Mouse (Mus musculus): ENCODE measurements around the gene Edem1. TPM values are rescaled to one million over a fixed set of nuclear protein-coding genes. Genes with fewer than 3 reads are reported as not detected.

Gene Edem1
- polyA plus RNA-seq, 1 experiment from 2014 or later, result 21.9 TPM

GRCm38 (mm10) chr6:108808786-108809185 is 19.7 kb upstream of the Edem1 start:
- Histone ChIP-seq H3K4me3 (no peak overlapping the region), H3K27ac (no peak overlapping the region), H3K9me3 (no peaks in the 10 kb centered on the region), H3K4me1 (no peaks in the 10 kb centered on the region), H3K27me3 (ENCODE audit: insufficient read depth, poor library complexity, severe bottlenecking) (no peaks in the 10 kb centered on the region), H3K36me3 (no peaks in the 10 kb centered on the region)
- 76% methylated on average over 1 of the region's 1 CpGs for WGBS
- DNase-seq (ENCODE audit: low spot score), result no peak

- DNase-seq (ENCODE audit: low spot score), result no peak
- no peak overlapping the region for H3K4me3 ChIP-seq
- no peaks in the 10 kb centered on the region for H3K4me1 ChIP-seq
- peaks cover 6% of the 10 kb centered on the region for H3K36me3 ChIP-seq
- no peaks in the 10 kb centered on the region for H3K9me3 ChIP-seq
- H3K27ac ChIP-seq, result no peak overlapping the region
- WGBS, result 59% methylated on average over 10 of the region's 10 CpGs
- H3K27me3 ChIP-seq (ENCODE audit: insufficient read depth, poor library complexity, severe bottlenecking), result no peaks in the 10 kb centered on the region
These were observed 18.2 kb upstream of the Edem1 start for GRCm38 (mm10) chr6:108810237-108810636.

GRCm38 (mm10) chr6:108812134-108812533 is 16.3 kb upstream of the Edem1 start:
- Histone ChIP-seq H3K4me1 (peaks cover 10% of the 10 kb centered on the region), H3K36me3 (peaks cover 9% of the 10 kb centered on the region), H3K27ac (no peak overlapping the region), H3K4me3 (no peak overlapping the region), H3K27me3 (ENCODE audit: insufficient read depth, poor library complexity, severe bottlenecking) (no peaks in the 10 kb centered on the region), H3K9me3 (no peaks in the 10 kb centered on the region)
- WGBS, result 92% methylated on average over 2 of the region's 2 CpGs
- no peak for DNase-seq (ENCODE audit: low spot score)

GRCm38 (mm10) chr6:108817510-108817909 is 10.9 kb upstream of the Edem1 start:
- peaks cover 13% of the 10 kb centered on the region for H3K4me1 ChIP-seq
- no peak overlapping the region for H3K27ac ChIP-seq
- peaks cover 49% of the 10 kb centered on the region for H3K36me3 ChIP-seq
- no peak for DNase-seq (ENCODE audit: low spot score)
- 85% methylated on average over 4 of the region's 4 CpGs for WGBS
- no peak overlapping the region for H3K4me3 ChIP-seq
- H3K27me3 ChIP-seq (ENCODE audit: insufficient read depth, poor library complexity, severe bottlenecking), result no peaks in the 10 kb centered on the region
- no peaks in the 10 kb centered on the region for H3K9me3 ChIP-seq

- H3K4me3 ChIP-seq, result no peak overlapping the region
- H3K36me3 ChIP-seq, result peaks cover 36% of the 10 kb centered on the region
- 70% methylated on average over 7 of the region's 7 CpGs for WGBS
- H3K4me1 ChIP-seq, result peaks cover 8% of the 10 kb centered on the region
- DNase-seq (ENCODE audit: low spot score), result no peak
- no peaks in the 10 kb centered on the region for H3K9me3 ChIP-seq
- H3K27me3 ChIP-seq (ENCODE audit: insufficient read depth, poor library complexity, severe bottlenecking), result no peaks in the 10 kb centered on the region
- no peak overlapping the region for H3K27ac ChIP-seq
These were observed 3.5 kb upstream of the Edem1 start for GRCm38 (mm10) chr6:108824816-108825545.

- no peak for DNase-seq (ENCODE audit: low spot score)
- H3K36me3 ChIP-seq, result peaks cover 27% of the 10 kb centered on the region
- H3K27me3 ChIP-seq (ENCODE audit: insufficient read depth, poor library complexity, severe bottlenecking), result no peaks in the 10 kb centered on the region
- no peak overlapping the region for H3K27ac ChIP-seq
- H3K4me1 ChIP-seq, result peaks cover 10% of the 10 kb centered on the region
- H3K4me3 ChIP-seq, result no peak overlapping the region
- H3K9me3 ChIP-seq, result no peaks in the 10 kb centered on the region
- WGBS, result 71% methylated on average over 3 of the region's 3 CpGs
These were observed 2.4 kb upstream of the Edem1 start for GRCm38 (mm10) chr6:108826070-108826469.

GRCm38 (mm10) chr6:108827336-108827920 is 1.0 kb upstream of the Edem1 start:
- Histone ChIP-seq H3K9me3 (no peaks in the 10 kb centered on the region), H3K36me3 (peaks cover 18% of the 10 kb centered on the region; the same call in 1 of the 2 replicates), H3K4me1 (peaks cover 15% of the 10 kb centered on the region), H3K4me3 (peak overlapping the region; percentile 95), H3K27ac (peak overlapping the region; percentile 95), H3K27me3 (ENCODE audit: insufficient read depth, poor library complexity, severe bottlenecking) (no peaks in the 10 kb centered on the region)
- 23% methylated on average over 5 of the region's 5 CpGs for WGBS
- DNase-seq (ENCODE audit: low spot score), result no peak

GRCm38 (mm10) chr6:108828872-108829271 is 431 bp downstream of the Edem1 start:
- Histone ChIP-seq H3K9me3 (no peaks in the 10 kb centered on the region), H3K4me1 (peaks cover 21% of the 10 kb centered on the region), H3K4me3 (peak overlapping the region; percentile 95), H3K27ac (peak overlapping the region; percentile 95), H3K27me3 (ENCODE audit: insufficient read depth, poor library complexity, severe bottlenecking) (no peaks in the 10 kb centered on the region), H3K36me3 (0 out of 2 replicates have a peak, but pooled peaks cover 8% of the 10 kb centered on the region)
- WGBS, result 1% methylated on average over 51 of the region's 56 CpGs
- peak; percentile 77 for DNase-seq (ENCODE audit: low spot score)

- no peaks in the 10 kb centered on the region for H3K27me3 ChIP-seq (ENCODE audit: insufficient read depth, poor library complexity, severe bottlenecking)
- H3K4me3 ChIP-seq, result peak overlapping the region; percentile 95
- 0 out of 2 replicates have a peak, but pooled peaks cover 5% of the 10 kb centered on the region for H3K36me3 ChIP-seq
- DNase-seq (ENCODE audit: low spot score), result peak; percentile 77
- H3K27ac ChIP-seq, result peak overlapping the region; percentile 95
- WGBS, result 17% methylated on average over 22 of the region's 22 CpGs
- H3K4me1 ChIP-seq, result peaks cover 25% of the 10 kb centered on the region
- H3K9me3 ChIP-seq, result no peaks in the 10 kb centered on the region
These were observed 1.2 kb downstream of the Edem1 start for GRCm38 (mm10) chr6:108829386-108830370.

GRCm38 (mm10) chr6:108832170-108832569 is 3.7 kb downstream of the Edem1 start:
- no peak overlapping the region for H3K27ac ChIP-seq
- no peak for DNase-seq (ENCODE audit: low spot score)
- WGBS, result 80% methylated on average over 1 of the region's 1 CpGs
- no peak overlapping the region for H3K4me3 ChIP-seq
- H3K36me3 ChIP-seq, result peaks cover 6% of the 10 kb centered on the region; the same call in 1 of the 2 replicates
- H3K4me1 ChIP-seq, result peaks cover 25% of the 10 kb centered on the region
- H3K9me3 ChIP-seq, result no peaks in the 10 kb centered on the region
- H3K27me3 ChIP-seq (ENCODE audit: insufficient read depth, poor library complexity, severe bottlenecking), result no peaks in the 10 kb centered on the region

- Histone ChIP-seq H3K27me3 (ENCODE audit: insufficient read depth, poor library complexity, severe bottlenecking) (no peaks in the 10 kb centered on the region), H3K27ac (no peak overlapping the region)
- 46% methylated on average over 6 of the region's 6 CpGs for WGBS
These were observed 4.5 kb downstream of the Edem1 start for GRCm38 (mm10) chr6:108832989-108833388.

GRCm38 (mm10) chr6:108833963-108834697 is 5.7 kb downstream of the Edem1 start:
- no peaks in the 10 kb centered on the region for H3K9me3 ChIP-seq
- H3K27me3 ChIP-seq (ENCODE audit: insufficient read depth, poor library complexity, severe bottlenecking), result no peaks in the 10 kb centered on the region
- H3K27ac ChIP-seq, result no peak overlapping the region
- no peak overlapping the region for H3K4me3 ChIP-seq
- 70% methylated on average over 8 of the region's 8 CpGs for WGBS
- H3K4me1 ChIP-seq, result peaks cover 25% of the 10 kb centered on the region
- peaks cover 21% of the 10 kb centered on the region for H3K36me3 ChIP-seq
- DNase-seq (ENCODE audit: low spot score), result no peak

More at GRCm38 (mm10) chr6:108832989-108833388, 4.5 kb downstream of the Edem1 start:
- no peak for DNase-seq (ENCODE audit: low spot score)
- Histone ChIP-seq H3K4me3 (no peak overlapping the region), H3K9me3 (no peaks in the 10 kb centered on the region), H3K36me3 (peaks cover 15% of the 10 kb centered on the region), H3K4me1 (peaks cover 25% of the 10 kb centered on the region)
